Mouse (Mus musculus): ENCODE data around the gene Eng. TPM values are rescaled to one million over a fixed set of nuclear protein-coding genes. Genes with fewer than 3 reads are reported as not detected.

The Eng gene
- polyA plus RNA-seq, 1 experiment from 2014 or later, result 32.8 TPM

DNA sequence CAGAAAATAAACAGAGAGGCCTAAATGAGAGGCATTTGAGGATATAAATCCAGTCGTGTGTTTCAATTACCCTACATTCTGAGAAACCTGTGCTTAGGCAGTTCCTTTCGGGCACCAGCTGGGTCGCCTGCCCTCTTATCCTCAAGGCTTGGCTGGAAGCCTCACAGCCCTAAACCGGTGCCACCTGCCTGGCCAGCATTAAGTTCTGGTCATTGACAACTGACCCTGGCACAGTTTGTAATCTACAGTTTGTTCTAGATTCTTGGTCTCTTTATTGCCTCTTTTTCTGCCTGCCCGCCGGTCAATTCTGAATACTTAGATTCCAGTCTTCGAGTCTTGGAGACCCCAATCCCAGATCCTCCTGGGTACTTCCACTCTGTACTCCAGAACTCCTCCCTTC lies 46.9 kb downstream of the Eng start:
- peak overlapping the region; percentile 92 for H3K9ac ChIP-seq
- peaks cover 16% of the 10 kb centered on the region for H3K4me1 ChIP-seq
- no peaks in the 10 kb centered on the region for H3K36me3 ChIP-seq (replicated peaks)
- H3K27me3 ChIP-seq (replicated peaks), result no peaks in the 10 kb centered on the region
- peak overlapping the region; percentile 85 for H3K4me2 ChIP-seq
- ATAC-seq (replicated peaks), result no peak; the same call in 1 of the 2 replicates
- peak overlapping the region; percentile 86 for H3K4me3 ChIP-seq
- H3K27ac ChIP-seq, result peak overlapping the region; percentile 84; the same call in 1 of the 2 replicates
- no peaks in the 10 kb centered on the region for H3K9me3 ChIP-seq
- 20% methylated on average over 7 of the region's 7 CpGs for WGBS

DNA sequence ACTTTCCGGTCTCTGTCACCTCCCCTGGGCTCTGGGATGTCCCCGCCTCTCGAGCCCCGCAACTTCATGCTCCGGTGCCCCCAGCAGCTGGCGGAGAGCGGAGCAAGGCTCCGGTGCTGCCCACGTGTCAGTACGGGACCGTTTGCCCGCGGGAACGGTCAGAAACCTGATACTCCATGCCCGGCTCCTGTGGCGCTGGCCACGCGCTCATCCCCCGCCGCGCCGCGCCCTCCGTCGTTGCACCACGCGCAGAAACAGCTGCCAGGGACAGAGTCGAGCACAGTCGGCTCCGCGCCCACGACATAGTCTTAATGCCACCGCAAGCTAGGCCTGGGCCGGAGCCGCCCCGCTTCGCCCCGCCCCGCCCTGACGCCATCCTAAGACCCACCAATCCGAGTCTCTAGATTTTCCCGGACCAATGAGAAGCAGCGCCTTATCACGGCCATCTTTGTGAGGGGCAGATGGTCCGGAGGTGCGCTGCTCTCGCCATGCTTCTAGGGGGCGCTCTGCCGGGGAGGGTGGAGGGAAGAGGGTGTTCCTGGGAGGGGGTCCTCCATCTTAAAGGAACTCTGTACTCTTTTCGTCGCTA lies 47.5 kb downstream of the Eng start:
- no peaks in the 10 kb centered on the region for H3K36me3 ChIP-seq (replicated peaks)
- H3K27me3 ChIP-seq (replicated peaks), result no peaks in the 10 kb centered on the region
- WGBS, result under 1% methylated on average over 51 of the region's 51 CpGs
- H3K4me1 ChIP-seq, result peaks cover 16% of the 10 kb centered on the region
- H3K9me3 ChIP-seq, result no peaks in the 10 kb centered on the region
- H3K9ac ChIP-seq, result peak overlapping the region; percentile 92
- peak overlapping the region; percentile 85 for H3K4me2 ChIP-seq
- peak overlapping the region; percentile 84 for H3K27ac ChIP-seq
- H3K4me3 ChIP-seq, result peak overlapping the region; percentile 86
- ATAC-seq (replicated peaks), result peak; percentile 99

DNA sequence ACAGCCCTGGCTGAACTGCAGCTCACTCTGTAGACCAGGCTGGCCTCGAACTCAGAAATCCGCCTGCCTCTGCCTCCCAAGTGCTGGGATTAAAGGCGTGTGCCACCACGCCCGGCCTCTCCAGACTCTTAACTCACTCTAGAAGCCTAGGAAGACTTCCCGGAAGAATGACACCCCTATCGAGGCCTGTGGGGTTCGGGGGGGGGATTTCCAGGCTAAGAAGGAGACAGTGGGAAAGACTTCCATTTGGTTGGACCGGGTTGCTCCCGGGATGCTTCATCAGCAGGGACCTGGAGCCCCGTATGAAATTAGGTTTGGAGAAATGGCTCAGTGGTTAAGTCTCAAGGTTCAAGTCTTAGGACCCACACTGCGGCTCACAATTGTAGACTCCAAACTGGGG lies 48.3 kb downstream of the Eng start:
- Histone ChIP-seq H3K4me2 (peak overlapping the region; percentile 85), H3K27me3 (replicated peaks) (no peaks in the 10 kb centered on the region), H3K4me1 (peaks cover 16% of the 10 kb centered on the region), H3K27ac (peak overlapping the region; percentile 74), H3K9ac (no peak overlapping the region; the same call in 1 of the 2 replicates), H3K4me3 (peak overlapping the region; percentile 86), H3K9me3 (no peaks in the 10 kb centered on the region), H3K36me3 (replicated peaks) (no peaks in the 10 kb centered on the region)
- WGBS, result 92% methylated on average over 12 of the region's 12 CpGs
- no peak for ATAC-seq (replicated peaks)

DNA sequence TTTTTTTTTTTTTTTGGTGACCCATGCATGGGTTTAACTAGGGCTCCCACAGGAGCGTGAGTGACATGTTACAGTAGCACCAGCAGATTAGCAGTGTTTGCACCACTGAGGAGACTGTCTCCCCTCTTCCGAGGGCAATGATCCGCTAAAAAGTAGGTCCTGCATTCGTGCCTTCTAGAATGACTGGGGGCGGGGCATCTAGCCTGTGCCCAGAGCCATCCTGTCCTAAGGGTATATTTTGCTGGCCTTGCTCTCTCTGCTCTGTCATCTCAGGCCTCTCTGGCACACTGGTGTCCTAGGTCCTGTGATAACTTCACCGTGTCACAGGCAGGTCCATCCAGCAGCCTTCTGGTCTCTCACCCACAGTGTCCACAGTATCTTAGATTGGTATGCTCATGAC lies 53.3 kb downstream of the Eng start:
- 84% methylated on average over 6 of the region's 6 CpGs for WGBS
- Histone ChIP-seq H3K9ac (no peak overlapping the region), H3K36me3 (replicated peaks) (peaks cover 8% of the 10 kb centered on the region), H3K27ac (no peak overlapping the region), H3K4me2 (no peak overlapping the region), H3K27me3 (replicated peaks) (no peaks in the 10 kb centered on the region), H3K4me1 (no peaks in the 10 kb centered on the region), H3K9me3 (no peaks in the 10 kb centered on the region), H3K4me3 (no peak overlapping the region)
- no peak for ATAC-seq (replicated peaks)

DNA sequence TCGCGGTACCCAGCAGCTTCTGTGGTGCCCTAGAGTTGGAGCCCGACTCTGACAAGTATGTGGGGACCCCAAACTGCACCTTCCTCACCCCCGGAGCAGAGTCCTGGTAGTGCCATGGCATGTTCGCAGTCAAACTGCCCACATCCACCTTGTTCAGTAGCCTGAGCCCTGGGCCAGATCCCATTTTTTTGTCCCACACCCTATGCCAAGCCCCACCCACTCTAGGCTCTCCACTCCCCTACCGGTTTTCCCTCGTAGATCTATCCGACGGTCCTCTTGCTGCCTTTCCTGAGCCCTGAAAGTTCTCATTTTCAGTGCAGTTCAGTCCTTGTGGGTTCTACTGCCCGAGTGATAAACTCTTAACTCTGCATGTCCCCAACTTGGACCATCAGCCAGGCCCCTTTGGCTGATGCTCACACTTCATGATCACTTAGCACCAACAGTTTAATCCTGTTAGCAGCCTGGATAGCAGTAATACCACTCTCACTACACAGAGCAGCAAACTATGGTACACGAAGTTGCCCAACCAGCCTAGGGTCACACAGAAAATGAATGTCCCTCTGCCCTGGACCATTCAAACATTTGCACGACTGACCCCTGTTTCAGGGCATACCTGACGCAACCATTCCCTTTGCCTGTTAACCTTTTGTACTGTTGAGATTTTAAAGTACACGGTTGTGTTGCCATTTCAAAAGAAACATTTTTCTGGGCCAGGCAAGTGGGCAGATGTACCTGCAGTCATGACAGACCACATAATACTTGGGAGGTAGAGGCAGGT lies 54.8 kb downstream of the Eng start:
- Histone ChIP-seq H3K9ac (no peak overlapping the region), H3K27ac (no peak overlapping the region), H3K36me3 (replicated peaks) (peaks cover 19% of the 10 kb centered on the region), H3K4me3 (no peak overlapping the region), H3K27me3 (replicated peaks) (no peaks in the 10 kb centered on the region), H3K4me2 (no peak overlapping the region), H3K4me1 (no peaks in the 10 kb centered on the region), H3K9me3 (no peaks in the 10 kb centered on the region)
- ATAC-seq (replicated peaks), result no peak
- 91% methylated on average over 14 of the region's 14 CpGs for WGBS

DNA sequence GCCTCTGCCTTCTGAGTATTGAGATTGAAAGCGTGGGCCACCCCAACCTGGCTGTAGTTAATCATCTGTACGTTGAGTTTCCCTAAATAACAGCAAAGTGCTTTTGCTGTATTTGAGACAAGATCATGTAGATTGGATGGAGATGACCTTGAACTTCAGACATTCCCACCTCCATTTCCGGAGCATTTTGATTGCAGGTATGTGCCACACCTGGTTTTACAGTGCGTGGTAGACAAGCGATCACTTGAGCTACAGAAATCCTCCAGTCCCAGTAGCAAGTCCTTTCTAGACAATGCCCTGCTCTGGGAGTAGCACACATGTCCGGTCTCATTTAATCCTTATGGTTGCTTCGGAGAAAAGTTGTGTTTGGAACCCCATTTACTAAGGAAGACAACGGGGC lies 56.7 kb downstream of the Eng start:
- WGBS, result 97% methylated on average over 8 of the region's 8 CpGs
- Histone ChIP-seq H3K9ac (no peak overlapping the region), H3K9me3 (no peaks in the 10 kb centered on the region), H3K4me1 (no peaks in the 10 kb centered on the region), H3K36me3 (replicated peaks) (peaks cover 30% of the 10 kb centered on the region), H3K4me3 (no peak overlapping the region), H3K27ac (no peak overlapping the region), H3K27me3 (replicated peaks) (no peaks in the 10 kb centered on the region), H3K4me2 (no peak overlapping the region)
- ATAC-seq (replicated peaks), result no peak

DNA sequence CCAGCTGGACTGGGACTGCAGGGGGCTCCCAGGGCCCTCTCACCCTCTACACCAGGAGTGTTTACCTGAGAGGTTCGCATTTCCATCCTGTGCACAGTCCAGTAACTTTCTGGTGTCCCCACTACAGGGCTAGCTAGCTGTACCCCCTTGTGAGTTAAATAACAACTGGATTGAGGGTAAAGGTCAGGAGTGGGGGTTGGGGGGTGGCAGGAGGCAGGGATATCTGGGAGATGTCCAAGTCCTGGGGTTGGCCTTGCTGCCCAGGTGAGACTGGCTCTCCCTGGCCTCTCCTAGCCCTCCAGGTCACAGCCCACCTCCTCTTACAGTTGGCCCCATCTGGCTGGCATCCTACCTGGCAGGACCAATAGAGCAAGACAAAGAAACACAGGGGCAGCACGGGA lies 57.6 kb downstream of the Eng start, which contains the start of gene Fpgs:
Gene Fpgs (minus strand): TSS at position 125 of the 401 bp plus-strand sequence.
- Histone ChIP-seq H3K9me3 (no peaks in the 10 kb centered on the region), H3K9ac (no peak within 1 kb of the TSS), H3K27ac (no peak within 1 kb of the TSS), H3K36me3 (replicated peaks) (peaks cover 30% of the 10 kb centered on the region), H3K27me3 (replicated peaks) (no peaks in the 10 kb centered on the region), H3K4me3 (no peak within 1 kb of the TSS), H3K4me2 (no peak within 1 kb of the TSS), H3K4me1 (no peaks in the 10 kb centered on the region)
- no peak for ATAC-seq (replicated peaks)
- 78% methylated on average over 2 of the region's 2 CpGs for WGBS

DNA sequence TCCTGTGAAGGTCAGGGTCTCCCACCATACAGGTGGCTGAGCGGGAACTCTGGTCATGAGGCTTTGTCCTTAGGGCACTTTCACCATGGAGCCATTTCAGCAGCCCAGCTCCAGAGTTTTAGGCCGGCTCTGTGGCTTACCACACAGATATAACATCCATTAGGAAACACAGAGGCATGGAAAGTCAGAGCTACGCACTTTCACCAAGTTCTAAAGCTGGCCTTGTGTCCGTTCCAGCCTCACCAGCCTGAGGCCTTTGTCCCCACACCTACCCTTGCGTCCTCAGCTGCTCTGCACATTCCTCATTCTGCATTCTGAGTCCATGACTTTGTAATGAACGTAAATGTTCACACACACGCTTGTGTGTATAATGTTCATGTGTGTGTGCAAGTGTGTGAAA lies 58.6 kb downstream of the Eng start:
- Histone ChIP-seq H3K4me1 (no peaks in the 10 kb centered on the region), H3K4me2 (no peak overlapping the region), H3K4me3 (no peak overlapping the region), H3K27me3 (replicated peaks) (no peaks in the 10 kb centered on the region), H3K36me3 (replicated peaks) (peaks cover 38% of the 10 kb centered on the region), H3K9me3 (no peaks in the 10 kb centered on the region), H3K9ac (no peak overlapping the region), H3K27ac (no peak overlapping the region)
- ATAC-seq (replicated peaks), result no peak
- WGBS, result 88% methylated on average over 7 of the region's 7 CpGs

DNA sequence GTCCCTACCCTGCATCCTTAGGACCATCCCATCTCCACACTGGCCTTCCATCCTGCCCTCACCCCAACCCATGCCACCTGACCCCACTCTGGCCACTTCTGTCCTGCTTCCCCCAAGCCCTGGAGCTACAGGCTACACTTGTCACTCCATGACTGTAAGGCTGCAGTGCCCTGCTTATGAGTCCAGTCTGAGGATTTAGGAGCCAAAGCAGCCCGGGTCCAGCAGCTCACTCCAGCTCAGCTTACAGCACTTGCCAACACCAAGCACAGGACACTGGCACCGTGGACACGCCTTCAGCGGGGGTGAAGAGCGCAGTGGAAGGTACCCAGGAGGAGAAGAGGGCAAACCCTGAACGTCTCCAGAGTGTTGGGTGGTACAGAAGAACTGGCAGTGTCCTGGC lies 60.6 kb downstream of the Eng start:
- H3K9ac ChIP-seq, result no peak overlapping the region
- peaks cover 44% of the 10 kb centered on the region for H3K36me3 ChIP-seq (replicated peaks)
- 95% methylated on average over 6 of the region's 6 CpGs for WGBS
- H3K27me3 ChIP-seq (replicated peaks), result no peaks in the 10 kb centered on the region
- no peak overlapping the region for H3K4me3 ChIP-seq
- H3K4me1 ChIP-seq, result peaks cover 10% of the 10 kb centered on the region
- H3K9me3 ChIP-seq, result no peaks in the 10 kb centered on the region
- no peak overlapping the region for H3K27ac ChIP-seq
- H3K4me2 ChIP-seq, result no peak overlapping the region
- ATAC-seq (replicated peaks), result no peak

DNA sequence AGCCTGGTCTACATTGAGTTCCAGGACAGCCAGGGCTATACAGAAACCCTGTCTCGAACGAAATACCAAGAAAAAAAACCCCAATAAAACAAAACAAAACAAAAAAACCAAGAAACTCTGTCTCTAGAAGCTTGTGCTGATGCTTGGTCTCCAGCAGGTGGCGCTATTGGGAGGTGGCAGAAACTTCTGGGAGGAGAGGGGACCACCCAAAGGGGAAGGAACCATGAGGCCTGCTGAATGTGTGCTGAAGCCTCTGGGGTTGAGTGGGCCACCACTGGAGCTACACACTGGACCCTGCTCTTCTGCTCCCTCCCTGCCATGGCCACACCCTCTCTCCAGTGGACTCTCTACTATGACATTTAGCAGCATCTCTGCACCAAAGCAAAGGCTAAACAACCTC lies 62.2 kb downstream of the Eng start:
- no peak overlapping the region for H3K4me2 ChIP-seq
- no peaks in the 10 kb centered on the region for H3K27me3 ChIP-seq (replicated peaks)
- 28% methylated on average over 3 of the region's 3 CpGs for WGBS
- H3K36me3 ChIP-seq (replicated peaks), result peaks cover 39% of the 10 kb centered on the region
- no peak overlapping the region for H3K27ac ChIP-seq
- H3K4me3 ChIP-seq, result no peak overlapping the region
- no peak overlapping the region for H3K9ac ChIP-seq
- no peak for ATAC-seq (replicated peaks)
- no peaks in the 10 kb centered on the region for H3K9me3 ChIP-seq
- H3K4me1 ChIP-seq, result peaks cover 12% of the 10 kb centered on the region

DNA sequence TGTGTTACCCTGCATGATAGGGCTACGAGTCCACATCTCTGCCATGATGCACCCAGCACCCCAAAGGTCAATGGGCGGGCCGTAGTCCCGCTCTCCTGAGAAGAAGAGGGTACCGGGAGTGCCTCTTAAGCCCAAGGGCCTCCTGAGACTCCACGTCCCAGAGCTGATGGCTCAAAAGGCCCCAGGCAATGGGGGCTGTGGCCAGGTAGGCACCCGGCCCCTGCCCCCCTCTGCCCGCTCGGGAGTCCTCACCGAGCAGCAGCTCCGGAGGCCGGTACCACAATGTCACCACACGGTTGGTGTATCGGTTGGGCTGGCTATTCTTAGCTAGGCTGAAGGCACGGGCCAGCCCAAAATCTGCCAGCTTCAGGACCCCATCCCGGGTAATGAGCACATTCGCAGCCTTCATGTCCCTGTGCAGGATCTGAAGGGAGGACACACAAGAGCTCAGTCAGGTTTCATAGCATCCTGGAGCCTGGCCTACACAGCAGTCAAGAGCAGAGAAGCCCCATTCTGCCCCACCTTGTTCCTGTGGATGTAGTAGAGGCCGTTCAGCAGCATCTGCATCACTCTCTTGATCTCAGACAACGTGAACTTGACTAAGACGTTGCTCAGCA lies 63.2 kb downstream of the Eng start:
- Histone ChIP-seq H3K27me3 (replicated peaks) (no peaks in the 10 kb centered on the region), H3K4me1 (peaks cover 21% of the 10 kb centered on the region), H3K27ac (no peak overlapping the region), H3K4me3 (no peak overlapping the region), H3K4me2 (no peak overlapping the region), H3K9me3 (no peaks in the 10 kb centered on the region), H3K36me3 (replicated peaks) (peaks cover 36% of the 10 kb centered on the region), H3K9ac (no peak overlapping the region)
- ATAC-seq (replicated peaks), result no peak
- WGBS, result 94% methylated on average over 20 of the region's 20 CpGs

DNA sequence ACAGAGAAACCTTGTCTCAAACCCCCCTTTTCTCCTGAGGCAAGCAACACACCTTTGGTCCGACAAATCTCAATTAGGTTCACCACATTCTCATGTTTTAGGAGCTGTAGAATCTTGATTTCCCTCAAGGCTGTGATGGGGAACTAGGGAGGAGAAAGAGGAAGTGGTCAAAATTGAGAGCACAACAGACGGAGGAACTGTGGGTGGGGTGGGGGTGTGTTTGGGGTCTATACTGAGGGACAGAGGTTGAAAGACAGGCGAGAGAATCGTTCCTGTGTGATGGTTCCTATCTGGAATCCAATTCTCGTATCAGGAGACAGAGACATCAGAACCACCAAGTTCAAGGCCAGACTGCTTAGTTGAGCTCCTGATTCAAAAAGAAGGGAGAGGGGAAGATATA lies 64.0 kb downstream of the Eng start:
- H3K4me3 ChIP-seq, result no peak overlapping the region
- peaks cover 22% of the 10 kb centered on the region for H3K4me1 ChIP-seq
- 93% methylated on average over 5 of the region's 5 CpGs for WGBS
- ATAC-seq (replicated peaks), result no peak
- H3K9ac ChIP-seq, result no peak overlapping the region
- no peaks in the 10 kb centered on the region for H3K9me3 ChIP-seq
- no peaks in the 10 kb centered on the region for H3K27me3 ChIP-seq (replicated peaks)
- H3K36me3 ChIP-seq (replicated peaks), result peaks cover 29% of the 10 kb centered on the region; the same call in 1 of the 2 replicates
- H3K4me2 ChIP-seq, result no peak overlapping the region
- H3K27ac ChIP-seq, result no peak overlapping the region
